Mouse (Mus musculus) cortical plate, adult 2 months (tissue): ENCODE data around the gene D630003M21Rik. TPM values are rescaled to one million over a fixed set of nuclear protein-coding genes. Genes with fewer than 3 reads are reported as not detected.
A peak's percentile ranks its signal among the peaks of the same experiment; 100 is the strongest.

Experiments
- H3K27ac ChIP-seq: fragments of 200-500 bp; 2 replicates; pipeline ENCODE4 v1.5.1; 2012; ENCODE audit warnings: low read length, control low read depth, inconsistent platforms; ENCODE audit not compliant: insufficient read depth
- H3K4me1 ChIP-seq: fragments of 200-500 bp; 2 replicates; pipeline ENCODE4 v1.6.1; 2011; ENCODE audit warnings: low read length; ENCODE audit not compliant: control insufficient read depth, insufficient read depth
- H3K4me3 ChIP-seq: fragments of 200-500 bp; 2 replicates; pipeline ENCODE4 v1.5.1; 2011; ENCODE audit warnings: mild to moderate bottlenecking, low read length, control low read depth; ENCODE audit not compliant: insufficient read depth
- CTCF ChIP-seq: fragments of 200-500 bp; IDR thresholded peaks from 2 replicates; pipeline ENCODE4 v1.5.1; 2011; ENCODE audit warnings: mild to moderate bottlenecking, control low read depth, low read length; ENCODE audit not compliant: insufficient read depth; ENCODE audit errors: extremely low read depth
- POLR2A ChIP-seq: fragments of 200-500 bp; IDR thresholded peaks from 2 replicates; pipeline ENCODE4 v1.6.1; 2011; ENCODE audit warnings: mild to moderate bottlenecking, low read length, control low read depth; ENCODE audit not compliant: insufficient read depth; ENCODE audit errors: extremely low read depth
- polyA plus RNA-seq: library from polyadenylated mRNA; depleted of rRNA; stranded (reverse); fragments of >200 nt; gene quantifications from 2 replicates; pipeline ENCODE4 v1.2.3, GENCODE M21; 2012

The D630003M21Rik gene
- polyA plus RNA-seq, 1 experiment, result 3.9 TPM

GRCm38 (mm10) chr2:158219562-158219961 lies 9.5 kb downstream of the D630003M21Rik start:
- Histone ChIP-seq H3K4me1 (no peaks in the 10 kb centered on the region), H3K27ac (no peak overlapping the region), H3K4me3 (no peak overlapping the region)
- TF ChIP-seq POLR2A (no peak), CTCF (no peak)

DNA sequence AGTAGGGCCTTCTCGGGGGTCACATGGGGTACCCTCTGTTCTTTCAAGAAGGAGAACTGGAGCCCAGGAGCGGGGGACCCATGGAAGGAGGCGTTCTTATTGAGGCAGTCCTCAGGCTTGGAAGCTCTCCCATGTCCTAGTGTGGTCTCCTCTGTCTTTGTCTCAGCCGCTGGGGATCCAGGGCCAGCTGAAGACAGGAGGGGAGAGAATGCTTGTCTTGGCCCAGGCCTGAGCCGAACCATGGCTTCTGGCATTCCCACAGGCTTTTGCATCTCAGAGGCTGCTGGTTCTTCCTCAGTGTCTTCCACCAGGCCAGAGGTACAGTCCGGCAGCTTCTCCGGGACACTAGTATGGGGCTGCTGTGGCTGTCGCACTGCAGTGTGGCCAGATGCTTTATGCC lies 12.5 kb downstream of the D630003M21Rik start:
- no peaks in the 10 kb centered on the region for H3K4me1 ChIP-seq
- no peak overlapping the region for H3K4me3 ChIP-seq
- TF ChIP-seq CTCF (no peak), POLR2A (no peak)
- H3K27ac ChIP-seq, result no peak overlapping the region

GRCm38 (mm10) chr2:158215283-158216117 lies 13.5 kb downstream of the D630003M21Rik start:
- Histone ChIP-seq H3K4me1 (no peaks in the 10 kb centered on the region), H3K4me3 (no peak overlapping the region), H3K27ac (no peak overlapping the region)
- TF ChIP-seq CTCF (no peak), POLR2A (no peak)

- no peak for TF ChIP-seq POLR2A
- TF ChIP-seq CTCF, result peak; percentile 21; the same call in 1 of the 2 replicates
- no peak overlapping the region for H3K4me3 ChIP-seq
- H3K27ac ChIP-seq, result no peak overlapping the region
- H3K4me1 ChIP-seq, result no peaks in the 10 kb centered on the region
Measured at GRCm38 (mm10) chr2:158211764-158212471, 17.1 kb downstream of the D630003M21Rik start.

- H3K4me3 ChIP-seq, result no peak overlapping the region
- no peak for TF ChIP-seq POLR2A
- TF ChIP-seq CTCF, result 0 out of 2 replicates have a peak, but pooled peaks have one; percentile 10
- no peaks in the 10 kb centered on the region for H3K4me1 ChIP-seq
- H3K27ac ChIP-seq, result no peak overlapping the region
Measured at GRCm38 (mm10) chr2:158210958-158211357, 18.1 kb downstream of the D630003M21Rik start.

DNA sequence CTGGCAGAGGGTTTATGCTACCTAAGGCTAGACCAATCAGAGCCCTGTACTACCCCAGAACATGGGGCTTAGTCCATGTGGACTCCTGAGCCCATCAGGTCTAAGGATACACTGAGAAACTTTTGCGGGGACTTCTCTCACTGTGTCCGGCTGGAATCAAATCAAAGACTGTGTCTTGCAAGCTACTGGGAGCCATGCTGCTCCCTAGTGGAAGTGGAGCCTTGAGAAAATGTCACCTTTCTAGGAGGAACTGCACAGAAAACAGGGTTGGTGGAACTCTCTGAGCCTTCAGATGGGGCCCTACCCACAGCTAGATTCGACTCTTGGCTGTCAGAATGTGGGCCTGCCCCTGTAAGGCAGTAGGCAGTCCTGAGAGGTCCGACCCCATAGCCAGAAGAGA lies 18.5 kb downstream of the D630003M21Rik start:
- Histone ChIP-seq H3K4me3 (no peak overlapping the region), H3K4me1 (no peaks in the 10 kb centered on the region), H3K27ac (no peak overlapping the region)
- TF ChIP-seq CTCF, result no peak
- TF ChIP-seq POLR2A, result no peak

DNA sequence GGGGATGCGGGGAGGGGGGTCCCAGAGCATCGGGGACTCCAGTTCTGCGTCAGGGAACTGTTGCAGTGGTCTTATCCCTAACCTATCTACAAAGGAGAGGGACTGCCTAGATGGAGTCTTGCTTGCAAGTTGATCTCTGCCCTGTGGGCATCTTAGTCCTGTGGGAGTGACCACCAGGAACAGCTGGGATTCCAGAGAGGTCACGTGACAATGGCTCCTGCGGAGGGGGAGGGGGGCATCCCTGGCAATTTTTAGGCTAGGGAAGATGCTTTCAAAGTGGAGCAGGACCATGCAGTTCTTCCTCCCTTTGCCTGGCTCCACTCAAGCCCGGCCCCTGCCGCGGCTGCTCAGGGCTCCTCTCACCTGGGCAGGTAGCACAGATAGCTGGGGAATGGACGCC lies 19.2 kb downstream of the D630003M21Rik start:
- H3K4me1 ChIP-seq, result no peaks in the 10 kb centered on the region
- no peak overlapping the region for H3K27ac ChIP-seq
- H3K4me3 ChIP-seq, result no peak overlapping the region
- TF ChIP-seq POLR2A (no peak), CTCF (no peak)

DNA sequence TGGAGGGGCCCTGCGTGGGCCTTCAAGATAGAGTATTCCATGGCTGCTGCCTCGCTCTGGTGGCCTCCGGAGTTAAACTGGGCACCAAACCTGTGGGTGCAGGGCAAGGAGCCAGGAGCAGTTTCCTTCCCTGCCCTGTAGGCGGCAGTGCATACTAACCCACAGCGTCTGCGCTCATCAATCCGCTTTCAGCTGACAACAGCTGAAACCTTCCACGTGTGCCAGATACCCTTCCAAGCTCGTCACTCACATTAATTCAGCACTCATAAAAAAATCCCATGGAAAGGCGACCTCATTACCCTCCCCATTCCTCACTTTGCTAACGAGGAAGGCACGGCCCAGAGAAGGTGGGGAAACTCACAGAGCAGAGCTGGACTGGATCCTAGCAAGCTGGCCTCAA lies 21.2 kb downstream of the D630003M21Rik start:
- TF ChIP-seq CTCF, result peak; percentile 98
- no peak for TF ChIP-seq POLR2A
- Histone ChIP-seq H3K27ac (no peak overlapping the region), H3K4me3 (no peak overlapping the region), H3K4me1 (no peaks in the 10 kb centered on the region)

GRCm38 (mm10) chr2:158204114-158204513 lies 24.9 kb downstream of the D630003M21Rik start:
- Histone ChIP-seq H3K4me3 (no peak overlapping the region), H3K27ac (no peak overlapping the region), H3K4me1 (no peaks in the 10 kb centered on the region)
- TF ChIP-seq CTCF (peak; percentile 97), POLR2A (no peak)
